Mouse (Mus musculus) embryonic facial prominence, embryonic 12.5 days (tissue): ENCODE results near the gene Spag16. TPM values are rescaled to one million over a fixed set of nuclear protein-coding genes. Genes with fewer than 3 reads are reported as not detected.
"Not testable (repeated sequence)": the region's sequence is repeated elsewhere in the genome, so short reads cannot be mapped to it uniquely, and the experiment has no call there.

Experiments used
- ATAC-seq: fragments of 200-750 bp; cut with Nextera tagmentation; 2 replicates; pipeline ENCODE4 v1.8.0; 2017; ENCODE audit not compliant: insufficient number of reproducible peaks, insufficient read depth, low FRiP score, low TSS enrichment
- H3K27ac ChIP-seq: fragments of 300-500 bp; sonication (generic); 2 replicates; pipeline ENCODE4 v1.5.1; 2016; ENCODE audit warnings: mild to moderate bottlenecking
- H3K27me3 ChIP-seq: fragments of 300-500 bp; sonication (generic); 2 replicates; pipeline ENCODE4 v1.6.1; 2016; ENCODE audit warnings: mild to moderate bottlenecking, moderate library complexity
- H3K36me3 ChIP-seq: fragments of 300-500 bp; sonication (generic); 2 replicates; pipeline ENCODE4 v1.6.1; 2016; ENCODE audit warnings: mild to moderate bottlenecking
- H3K4me1 ChIP-seq: fragments of 300-500 bp; sonication (generic); 2 replicates; pipeline ENCODE4 v1.6.1; 2016
- H3K4me2 ChIP-seq: fragments of 300-500 bp; sonication (generic); replicated peaks from 2 replicates; pipeline ENCODE4 v1.6.1; 2016; ENCODE audit warnings: mild to moderate bottlenecking, moderate library complexity
- H3K4me3 ChIP-seq: fragments of 300-500 bp; sonication (generic); 2 replicates; pipeline ENCODE4 v1.5.1; 2016; ENCODE audit warnings: mild to moderate bottlenecking
- H3K9ac ChIP-seq: fragments of 300-500 bp; sonication (generic); 2 replicates; pipeline ENCODE4 v1.6.1; 2016; ENCODE audit warnings: mild to moderate bottlenecking, moderate library complexity
- H3K9me3 ChIP-seq: fragments of 300-500 bp; sonication (generic); 2 replicates; pipeline ENCODE4 v1.6.1; 2016; ENCODE audit warnings: mild to moderate bottlenecking, moderate library complexity
- WGBS: fragments of 180-500 bp; shearing (Covaris S2); methylation state at CpG from one replicate; pipeline ENCODE4 v1.1.7; 2016; 5-methylcytosine and 5-hydroxymethylcytosine counted together
- polyA plus RNA-seq: library from polyadenylated mRNA; unstranded; fragments of >200 nt; fragmentation: Nextera tagmentation; extraction: Ambion mirVana; gene quantifications from 2 replicates; pipeline ENCODE4 v1.2.1, GENCODE M21; 2016

The Spag16 gene
- polyA plus RNA-seq, 1 experiment from 2014 or later = 1.2 TPM

DNA sequence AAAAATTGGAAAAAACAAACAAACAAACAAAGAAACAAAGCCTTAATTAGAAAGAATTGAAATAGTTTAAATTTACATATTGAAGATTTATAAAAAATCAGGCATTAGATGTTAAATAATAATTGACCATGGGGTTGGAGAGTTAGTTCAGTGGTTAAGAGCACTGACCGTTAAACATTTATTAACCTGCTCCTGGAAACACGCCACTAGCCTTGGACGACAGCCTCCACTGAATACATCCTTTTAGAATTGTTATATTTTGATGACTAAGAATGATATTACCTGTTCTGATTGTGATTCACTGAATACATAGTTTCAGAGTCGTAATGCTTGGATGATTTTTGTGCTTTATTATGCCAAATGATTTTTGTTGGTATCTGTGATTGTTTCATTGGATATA, 6.7 kb downstream of the Spag16 start:
- not testable (repeated sequence) for H3K4me2 ChIP-seq, H3K9me3 ChIP-seq, H3K4me3 ChIP-seq, H3K4me1 ChIP-seq, H3K36me3 ChIP-seq, H3K27ac ChIP-seq, H3K27me3 ChIP-seq, ATAC-seq, H3K9ac ChIP-seq
- WGBS = 90% methylated on average over 4 of the region's 4 CpGs

DNA sequence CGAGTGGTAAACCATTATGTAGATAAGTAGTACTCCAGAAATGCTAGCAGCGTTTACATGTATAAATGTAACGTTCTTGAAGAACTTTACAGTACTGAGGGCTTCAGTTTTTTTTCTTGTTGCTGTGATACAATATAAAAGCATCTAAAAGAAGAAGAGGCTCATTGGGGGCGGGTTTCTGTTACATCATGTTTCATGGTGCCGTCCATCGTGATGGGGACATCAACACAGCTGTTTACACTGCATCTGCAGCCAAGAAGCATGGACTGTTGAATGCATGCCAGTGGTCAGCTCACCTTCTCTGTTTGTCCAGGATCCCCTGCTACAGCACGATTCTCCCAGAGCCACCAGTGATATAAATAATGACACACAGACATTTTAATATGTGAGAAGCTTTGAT, 26.7 kb downstream of the Spag16 start:
- Histone ChIP-seq H3K27me3 (no peaks in the 10 kb centered on the region), H3K4me1 (no peaks in the 10 kb centered on the region), H3K4me3 (no peak overlapping the region), H3K9me3 (no peaks in the 10 kb centered on the region), H3K4me2 (no peak overlapping the region), H3K27ac (no peak overlapping the region), H3K9ac (no peak overlapping the region), H3K36me3 (no peaks in the 10 kb centered on the region)
- no peak for ATAC-seq
- WGBS = 80% methylated on average over 7 of the region's 7 CpGs

DNA sequence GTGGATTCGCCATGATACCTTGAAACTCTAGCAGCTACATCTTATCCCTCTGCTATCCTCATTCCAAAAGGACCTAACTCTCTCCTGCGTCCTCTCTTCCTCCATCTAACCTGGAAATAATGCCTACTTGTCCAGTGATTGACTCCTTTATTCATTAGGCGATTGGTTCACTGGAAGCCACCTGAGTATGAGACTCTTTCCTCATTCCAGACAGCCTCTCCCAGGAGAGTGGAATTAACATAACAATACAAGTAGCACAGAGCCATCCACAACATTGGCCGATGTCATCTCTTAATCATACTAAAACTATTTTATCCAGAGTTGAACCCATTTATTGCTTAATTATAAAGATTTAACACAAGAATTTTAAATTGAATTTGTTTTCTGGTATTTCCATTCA, 41.0 kb downstream of the Spag16 start:
- H3K36me3 ChIP-seq = no peaks in the 10 kb centered on the region
- no peak overlapping the region for H3K4me2 ChIP-seq
- H3K9ac ChIP-seq = no peak overlapping the region
- H3K27me3 ChIP-seq = no peaks in the 10 kb centered on the region
- no peak overlapping the region for H3K27ac ChIP-seq
- no peak overlapping the region for H3K4me3 ChIP-seq
- 86% methylated on average over 4 of the region's 4 CpGs for WGBS
- H3K4me1 ChIP-seq = no peaks in the 10 kb centered on the region
- no peaks in the 10 kb centered on the region for H3K9me3 ChIP-seq
- no peak for ATAC-seq

DNA sequence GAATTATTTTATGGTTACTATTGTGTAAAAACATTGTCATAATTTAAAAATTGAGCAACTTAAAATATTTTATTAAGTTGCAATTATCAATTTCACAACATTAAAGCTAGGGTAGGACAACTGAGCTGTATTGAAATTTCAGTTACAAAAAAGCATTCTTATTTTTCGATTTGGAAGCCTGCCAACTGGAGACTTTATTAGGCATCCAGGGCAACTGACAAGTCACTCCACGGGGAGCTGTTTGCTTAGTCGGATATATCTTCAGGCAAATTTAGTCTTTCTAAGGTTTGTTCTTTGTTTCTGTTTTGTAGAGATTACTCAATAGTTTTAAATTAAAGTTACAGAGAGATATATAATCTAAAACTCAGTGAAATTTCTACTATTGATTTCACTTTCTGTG, 129.8 kb downstream of the Spag16 start:
- WGBS = 51% methylated on average over 3 of the region's 3 CpGs
- no peak for ATAC-seq

DNA sequence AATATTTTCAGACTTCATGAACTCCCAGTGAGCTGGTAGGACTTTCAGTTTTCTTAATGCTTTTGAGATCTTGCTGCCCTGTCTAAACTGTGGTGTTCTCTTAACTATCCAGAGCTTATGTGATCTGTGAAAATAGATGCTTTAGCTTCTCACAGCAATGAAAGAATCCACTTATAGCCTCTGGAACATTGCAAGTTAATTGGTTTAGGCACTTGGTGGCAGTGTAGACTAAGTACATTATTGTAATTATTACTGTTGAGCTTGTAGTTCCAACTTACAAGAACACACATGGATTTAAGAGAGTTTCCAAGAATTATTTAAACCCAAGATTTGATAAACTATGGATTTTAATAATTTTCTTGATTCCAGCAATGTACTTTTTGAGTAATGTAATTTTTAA, 170.1 kb downstream of the Spag16 start:
- Histone ChIP-seq H3K4me2 (no peak overlapping the region), H3K27ac (no peak overlapping the region), H3K4me3 (no peak overlapping the region), H3K9ac (no peak overlapping the region), H3K36me3 (no peaks in the 10 kb centered on the region), H3K4me1 (no peaks in the 10 kb centered on the region), H3K27me3 (no peaks in the 10 kb centered on the region), H3K9me3 (no peaks in the 10 kb centered on the region)
- ATAC-seq = no peak

More for the DNA sequence above, 129.8 kb downstream of the Spag16 start:
- Histone ChIP-seq H3K36me3 (no peaks in the 10 kb centered on the region), H3K4me1 (no peaks in the 10 kb centered on the region), H3K4me3 (no peak overlapping the region), H3K4me2 (no peak overlapping the region), H3K9me3 (no peaks in the 10 kb centered on the region), H3K9ac (no peak overlapping the region), H3K27ac (no peak overlapping the region), H3K27me3 (no peaks in the 10 kb centered on the region)

DNA sequence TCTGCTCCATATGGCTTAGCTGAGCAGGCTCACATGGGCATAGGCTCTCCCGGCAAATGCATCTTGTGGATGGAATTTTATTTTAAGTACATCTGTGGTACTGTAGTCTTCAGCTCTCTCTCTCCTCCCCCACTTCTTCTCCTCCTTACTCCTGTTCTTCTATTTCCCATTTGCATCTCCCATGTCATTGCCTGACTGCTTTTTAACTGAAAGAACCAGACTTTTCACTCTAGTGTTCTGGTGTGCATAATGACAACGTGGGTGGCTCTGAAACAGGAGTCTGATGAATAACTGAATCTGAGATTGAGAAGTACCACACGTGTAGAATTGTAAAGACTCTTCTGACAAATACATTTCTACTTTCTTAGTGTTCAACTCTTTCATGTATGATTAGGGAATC, 186.2 kb downstream of the Spag16 start:
- H3K9me3 ChIP-seq = no peaks in the 10 kb centered on the region
- no peak overlapping the region for H3K27ac ChIP-seq
- no peak overlapping the region for H3K4me3 ChIP-seq
- H3K4me2 ChIP-seq = no peak overlapping the region
- no peak overlapping the region for H3K9ac ChIP-seq
- no peaks in the 10 kb centered on the region for H3K27me3 ChIP-seq
- WGBS = 83% methylated on average over 3 of the region's 3 CpGs
- no peaks in the 10 kb centered on the region for H3K36me3 ChIP-seq
- H3K4me1 ChIP-seq = no peaks in the 10 kb centered on the region
- ATAC-seq = no peak

DNA sequence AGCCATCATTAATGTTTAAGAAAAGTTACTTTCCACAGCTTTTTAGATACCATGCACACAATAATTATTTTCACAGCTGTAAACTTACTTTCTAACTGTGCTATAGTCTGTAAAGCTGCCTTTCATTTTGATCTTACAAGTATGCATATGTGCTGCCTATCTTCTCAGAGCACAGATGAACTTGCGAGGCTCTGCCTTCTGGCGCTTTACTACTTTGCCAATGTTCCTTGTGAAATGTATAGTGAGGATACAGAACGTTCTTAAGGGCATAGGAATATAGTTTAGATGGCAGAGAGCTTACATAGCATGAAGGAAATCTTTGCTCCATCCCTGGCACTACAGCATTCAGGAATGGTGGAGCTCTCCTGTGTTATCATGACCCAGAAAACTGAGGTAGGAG, 210.6 kb downstream of the Spag16 start:
- H3K27me3 ChIP-seq = no peaks in the 10 kb centered on the region

DNA sequence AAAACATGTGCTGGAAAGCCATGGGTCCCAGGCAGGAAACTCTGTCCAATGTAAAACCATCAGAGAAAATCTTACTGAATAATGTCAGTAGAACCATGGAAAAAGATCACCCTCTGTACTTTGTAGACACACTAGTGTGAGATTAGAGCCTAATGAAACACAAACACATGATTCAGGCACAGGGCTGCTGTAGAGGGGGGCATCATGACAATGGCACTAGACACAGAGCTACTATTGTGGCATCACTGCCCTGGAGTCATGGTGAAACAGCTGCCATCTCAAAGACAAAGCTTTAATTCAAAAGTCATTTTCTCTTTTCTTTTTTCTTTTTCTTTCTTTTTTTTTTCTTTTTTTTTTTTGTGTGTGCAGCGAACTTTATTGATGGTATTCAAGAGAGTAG, 240.6 kb downstream of the Spag16 start:
- H3K4me2 ChIP-seq = no peak overlapping the region
- WGBS = 50% methylated on average over 1 of the region's 1 CpGs
- H3K4me3 ChIP-seq = no peak overlapping the region
- no peak overlapping the region for H3K27ac ChIP-seq
- ATAC-seq = no peak
- H3K9ac ChIP-seq = no peak overlapping the region
- H3K9me3 ChIP-seq = no peaks in the 10 kb centered on the region
- H3K4me1 ChIP-seq = no peaks in the 10 kb centered on the region
- no peaks in the 10 kb centered on the region for H3K36me3 ChIP-seq
- no peaks in the 10 kb centered on the region for H3K27me3 ChIP-seq

More for the DNA sequence above, 210.6 kb downstream of the Spag16 start:
- H3K9me3 ChIP-seq = no peaks in the 10 kb centered on the region
- no peak overlapping the region for H3K27ac ChIP-seq
- 89% methylated on average over 3 of the region's 3 CpGs for WGBS
- no peak overlapping the region for H3K4me3 ChIP-seq
- no peaks in the 10 kb centered on the region for H3K36me3 ChIP-seq
- no peak overlapping the region for H3K9ac ChIP-seq
- H3K4me2 ChIP-seq = no peak overlapping the region
- no peak for ATAC-seq
- no peaks in the 10 kb centered on the region for H3K4me1 ChIP-seq

DNA sequence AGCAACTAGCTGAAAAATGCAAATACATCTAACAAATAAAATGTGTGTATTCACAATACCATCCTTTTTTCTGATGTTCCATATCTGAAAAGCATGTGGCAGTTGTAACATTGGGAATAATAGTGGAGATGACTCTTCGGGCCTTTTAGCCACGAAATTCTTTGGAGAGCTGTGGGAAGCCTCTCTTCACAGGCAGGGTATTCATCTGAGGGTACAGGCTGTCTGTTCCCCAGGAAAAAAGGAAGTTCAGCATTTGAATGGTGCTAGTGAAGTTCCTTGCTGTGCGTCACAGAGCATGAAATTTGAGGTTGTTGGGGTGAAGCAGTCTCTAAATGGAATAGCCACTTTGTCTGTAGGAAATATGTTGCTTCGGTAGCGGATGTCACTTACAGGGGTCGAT, 246.7 kb downstream of the Spag16 start:
- 32% methylated on average over 6 of the region's 6 CpGs for WGBS
- no peak for ATAC-seq
- Histone ChIP-seq H3K4me1 (no peaks in the 10 kb centered on the region), H3K27me3 (no peaks in the 10 kb centered on the region), H3K4me2 (no peak overlapping the region), H3K36me3 (no peaks in the 10 kb centered on the region), H3K4me3 (no peak overlapping the region), H3K9me3 (no peaks in the 10 kb centered on the region), H3K9ac (no peak overlapping the region), H3K27ac (no peak overlapping the region)

DNA sequence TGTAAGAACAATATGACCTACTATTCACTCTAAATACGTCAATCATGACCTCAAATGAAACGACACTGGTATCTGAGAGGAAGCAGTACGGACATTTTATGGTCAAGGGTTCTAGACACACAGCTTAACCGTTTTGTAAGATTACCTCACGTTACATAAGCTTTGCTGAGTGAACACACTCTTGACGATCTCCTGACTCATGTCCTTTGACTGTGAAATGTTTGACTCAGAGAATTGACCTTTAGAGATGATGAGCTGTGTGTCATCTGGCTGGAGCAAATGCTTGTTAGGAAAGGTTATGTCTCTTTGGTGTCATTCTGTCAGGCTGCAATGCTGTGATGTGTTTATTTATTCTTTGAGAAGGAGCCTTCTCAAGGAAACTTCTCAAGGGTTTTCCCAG, 252.0 kb downstream of the Spag16 start:
- no peak overlapping the region for H3K4me3 ChIP-seq
- no peak overlapping the region for H3K9ac ChIP-seq
- no peaks in the 10 kb centered on the region for H3K27me3 ChIP-seq
- no peaks in the 10 kb centered on the region for H3K36me3 ChIP-seq
- no peaks in the 10 kb centered on the region for H3K9me3 ChIP-seq
- no peaks in the 10 kb centered on the region for H3K4me1 ChIP-seq
- WGBS = 73% methylated on average over 6 of the region's 6 CpGs
- no peak overlapping the region for H3K27ac ChIP-seq
- no peak overlapping the region for H3K4me2 ChIP-seq
- no peak for ATAC-seq

DNA sequence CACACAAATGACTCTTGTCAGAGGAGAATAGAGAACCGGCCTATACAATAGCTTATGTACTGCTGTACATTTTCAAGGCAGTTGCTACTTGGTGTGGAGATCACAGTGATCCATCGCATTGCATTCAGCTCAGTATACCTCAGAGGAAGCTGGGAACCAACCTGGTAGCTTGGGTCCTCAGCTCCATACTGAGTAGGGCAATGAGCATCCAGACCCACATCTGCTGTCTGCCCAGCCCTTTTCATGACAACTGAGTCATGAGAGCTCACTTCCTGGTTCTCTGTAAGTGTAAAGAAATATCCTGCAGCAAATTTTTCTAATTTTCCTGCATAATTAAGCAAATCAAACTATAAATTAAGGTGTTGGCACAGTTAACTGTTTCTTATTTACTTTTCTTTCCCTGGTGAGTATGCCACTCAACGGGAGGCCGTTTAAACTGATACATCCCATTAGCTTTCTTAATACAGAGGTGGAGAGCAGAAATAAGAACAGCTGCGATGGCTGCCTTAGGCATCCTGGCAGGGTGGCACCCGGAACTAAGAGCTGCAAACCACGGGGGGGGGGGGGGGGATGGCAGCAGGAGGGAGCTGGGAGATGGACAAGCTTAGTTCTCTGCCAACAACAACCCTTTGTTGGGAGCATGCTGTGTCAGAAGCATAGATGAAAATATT, 255.6 kb downstream of the Spag16 start:
- whole genome bisulfite sequencing = 60% methylated on average over 7 of the region's 7 CpGs

DNA sequence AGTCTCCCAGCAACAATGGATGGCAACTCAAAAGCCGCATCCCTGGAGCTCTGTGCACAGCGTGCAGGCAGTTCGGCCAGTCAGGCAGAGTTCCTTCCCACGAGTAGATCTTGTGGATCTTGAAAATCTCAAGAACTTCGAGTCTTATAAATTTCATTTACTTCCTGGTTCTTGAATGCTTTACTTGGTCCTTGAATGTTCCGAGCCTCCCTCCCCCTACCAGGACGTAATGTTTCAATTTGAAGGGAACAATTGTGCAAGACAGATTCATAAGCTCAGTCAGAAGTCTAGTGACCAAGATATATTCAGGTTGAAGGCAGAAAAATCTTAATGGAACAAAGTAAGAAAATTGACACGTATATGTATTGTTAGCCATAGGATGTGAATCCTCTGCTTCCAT, 277.9 kb downstream of the Spag16 start:
- no peak for ATAC-seq
- WGBS = 83% methylated on average over 8 of the region's 8 CpGs

More for the DNA sequence above, 255.6 kb downstream of the Spag16 start:
- H3K9ac ChIP-seq = no peak overlapping the region
- no peaks in the 10 kb centered on the region for H3K36me3 ChIP-seq
- no peaks in the 10 kb centered on the region for H3K27me3 ChIP-seq
- H3K4me1 ChIP-seq = no peaks in the 10 kb centered on the region
- H3K4me3 ChIP-seq = no peak overlapping the region
- no peak overlapping the region for H3K4me2 ChIP-seq
- H3K9me3 ChIP-seq = no peaks in the 10 kb centered on the region
- no peak overlapping the region for H3K27ac ChIP-seq
- no peak for ATAC-seq

More for the DNA sequence above, 277.9 kb downstream of the Spag16 start:
- H3K4me3 ChIP-seq = no peak overlapping the region
- no peaks in the 10 kb centered on the region for H3K27me3 ChIP-seq
- H3K27ac ChIP-seq = no peak overlapping the region
- no peaks in the 10 kb centered on the region for H3K36me3 ChIP-seq
- no peak overlapping the region for H3K9ac ChIP-seq
- H3K4me1 ChIP-seq = no peaks in the 10 kb centered on the region
- H3K4me2 ChIP-seq = no peak overlapping the region
- no peaks in the 10 kb centered on the region for H3K9me3 ChIP-seq
